Mouse (Mus musculus) neural tube, embryonic 15.5 days (tissue): Measurements from ENCODE around the gene Fbxo27. TPM values are rescaled to one million over a fixed set of nuclear protein-coding genes. Genes with fewer than 3 reads are reported as not detected.
"Not testable (repeated sequence)": the region's sequence is repeated elsewhere in the genome, so short reads cannot be mapped to it uniquely, and the experiment has no call there.

Experiments
- ATAC-seq: fragments of 200-750 bp; cut with Nextera tagmentation; 2 replicates; pipeline ENCODE4 v1.8.0; 2017; ENCODE audit warnings: mild to moderate bottlenecking, moderate TSS enrichment, moderate library complexity; ENCODE audit not compliant: low FRiP score
- H3K27ac ChIP-seq: fragments of 300-500 bp; sonication (generic); replicated peaks from 2 replicates; pipeline ENCODE4 v1.5.1; 2015; ENCODE audit warnings: mild to moderate bottlenecking, inconsistent platforms
- H3K27me3 ChIP-seq: fragments of 300-500 bp; sonication (generic); replicated peaks from 2 replicates; pipeline ENCODE4 v1.6.1; 2015; ENCODE audit warnings: inconsistent platforms
- H3K36me3 ChIP-seq: fragments of 300-500 bp; sonication (generic); 2 replicates; pipeline ENCODE4 v1.6.1; 2015; ENCODE audit warnings: inconsistent platforms
- H3K4me1 ChIP-seq: fragments of 300-500 bp; sonication (generic); 2 replicates; pipeline ENCODE4 v1.6.1; 2015; ENCODE audit warnings: inconsistent platforms
- H3K4me2 ChIP-seq: fragments of 300-500 bp; sonication (generic); 2 replicates; pipeline ENCODE4 v1.6.1; 2015; ENCODE audit warnings: inconsistent platforms, mild to moderate bottlenecking, moderate library complexity
- H3K4me3 ChIP-seq: fragments of 300-500 bp; sonication (generic); replicated peaks from 2 replicates; pipeline ENCODE4 v1.5.1; 2015; ENCODE audit warnings: mild to moderate bottlenecking, inconsistent platforms
- H3K9ac ChIP-seq: fragments of 300-500 bp; sonication (generic); replicated peaks from 2 replicates; pipeline ENCODE4 v1.6.1; 2015; ENCODE audit warnings: mild to moderate bottlenecking, inconsistent platforms
- H3K9me3 ChIP-seq: fragments of 300-500 bp; sonication (generic); replicated peaks from 2 replicates; pipeline ENCODE4 v1.6.1; 2016; ENCODE audit warnings: inconsistent platforms
- WGBS: fragments of 180-500 bp; shearing (Covaris S2); methylation state at CpG from one replicate; pipeline ENCODE4 v1.1.7; 2015; ENCODE audit warnings: mixed read lengths; 5-methylcytosine and 5-hydroxymethylcytosine counted together
- polyA plus RNA-seq: library from polyadenylated mRNA; unstranded; fragments of >200 nt; fragmentation: Nextera tagmentation; extraction: Ambion mirVana; gene quantifications from 2 replicates; pipeline ENCODE4 v1.2.1, GENCODE M21; 2015

The Fbxo27 gene
- polyA plus RNA-seq, result 10.2 and 10.5 TPM in 2 replicates

DNA sequence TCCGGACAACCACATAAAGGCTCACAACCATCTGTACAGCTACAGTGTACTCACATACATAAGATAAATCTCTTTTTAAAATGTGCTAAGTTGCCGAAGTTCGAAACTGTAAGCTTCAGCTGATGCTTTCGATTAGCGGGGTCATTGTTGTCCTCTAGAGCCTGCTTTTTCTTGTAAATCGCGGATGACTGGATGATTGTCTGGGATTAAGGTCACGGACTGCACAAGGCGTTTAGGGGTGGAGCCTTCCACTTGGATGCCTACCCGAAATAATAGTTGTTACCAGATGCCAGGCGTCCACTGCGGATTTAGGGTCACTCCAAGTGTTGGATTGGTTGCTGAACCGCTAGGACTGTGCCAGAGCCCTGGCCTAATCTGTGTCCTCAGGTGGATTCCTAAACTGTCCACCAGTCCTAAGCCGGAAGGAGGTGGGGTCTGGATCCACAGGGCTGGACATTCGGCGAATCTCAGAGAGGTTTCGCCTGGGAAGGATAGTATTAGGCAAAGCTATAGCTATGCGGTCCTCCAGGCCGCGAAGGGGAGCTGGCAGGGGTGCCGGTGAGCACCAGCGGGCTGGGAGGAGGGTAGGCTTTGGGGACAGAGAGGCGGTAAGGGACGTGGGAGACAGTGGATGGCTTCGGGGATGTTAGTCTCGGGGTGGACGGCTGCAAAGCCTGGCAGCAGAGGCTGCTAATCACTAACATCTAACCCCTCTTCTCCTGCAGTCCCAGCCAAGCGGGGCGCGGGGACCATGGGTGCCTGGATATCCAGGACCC lies at the start of gene Fbxo27:
Gene Fbxo27, plus strand, starts transcription at position 305 of the 776 bp plus-strand sequence.
- Histone ChIP-seq H3K9ac (peak within 1 kb of the TSS; percentile 72), H3K4me2 (peak within 1 kb of the TSS; percentile 94), H3K4me1 (peaks cover 22% of the 10 kb centered on the region), H3K27me3 (no peaks in the 10 kb centered on the region; the same call in 1 of the 2 replicates), H3K9me3 (no peaks in the 10 kb centered on the region), H3K27ac (peak within 1 kb of the TSS; percentile 62), H3K36me3 (no peaks in the 10 kb centered on the region), H3K4me3 (peak within 1 kb of the TSS; percentile 62)
- ATAC-seq, result peak; percentile 81
- 25% methylated on average over 30 of the region's 30 CpGs for WGBS

DNA sequence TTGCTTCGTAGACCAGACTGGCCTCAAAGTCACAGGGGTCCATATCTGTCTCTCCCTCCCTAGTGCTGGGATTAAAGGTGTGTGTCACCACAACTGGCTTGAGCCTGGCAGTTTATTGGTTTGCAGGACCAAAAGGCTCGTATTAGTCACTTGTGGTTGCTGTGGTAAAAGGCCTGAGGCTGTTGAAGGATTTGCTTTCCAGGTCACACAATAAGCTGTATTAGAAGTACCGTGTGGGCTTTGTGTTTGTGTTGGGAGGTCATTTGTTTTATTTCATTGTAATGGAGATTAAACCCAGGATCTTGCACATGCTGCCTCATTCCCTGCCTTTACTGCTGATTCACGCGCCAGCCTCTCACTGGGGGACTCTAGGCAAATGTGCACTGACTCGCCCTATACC lies 47.3 kb upstream of the Fbxo27 start:
- ATAC-seq, result no peak
- no peaks in the 10 kb centered on the region for H3K4me1 ChIP-seq
- no peak overlapping the region for H3K4me3 ChIP-seq
- H3K9ac ChIP-seq, result no peak overlapping the region
- no peaks in the 10 kb centered on the region for H3K27me3 ChIP-seq
- H3K27ac ChIP-seq, result no peak overlapping the region
- H3K36me3 ChIP-seq, result no peaks in the 10 kb centered on the region
- WGBS, result 41% methylated on average over 6 of the region's 6 CpGs
- H3K4me2 ChIP-seq, result no peak overlapping the region
- H3K9me3 ChIP-seq, result no peaks in the 10 kb centered on the region

DNA sequence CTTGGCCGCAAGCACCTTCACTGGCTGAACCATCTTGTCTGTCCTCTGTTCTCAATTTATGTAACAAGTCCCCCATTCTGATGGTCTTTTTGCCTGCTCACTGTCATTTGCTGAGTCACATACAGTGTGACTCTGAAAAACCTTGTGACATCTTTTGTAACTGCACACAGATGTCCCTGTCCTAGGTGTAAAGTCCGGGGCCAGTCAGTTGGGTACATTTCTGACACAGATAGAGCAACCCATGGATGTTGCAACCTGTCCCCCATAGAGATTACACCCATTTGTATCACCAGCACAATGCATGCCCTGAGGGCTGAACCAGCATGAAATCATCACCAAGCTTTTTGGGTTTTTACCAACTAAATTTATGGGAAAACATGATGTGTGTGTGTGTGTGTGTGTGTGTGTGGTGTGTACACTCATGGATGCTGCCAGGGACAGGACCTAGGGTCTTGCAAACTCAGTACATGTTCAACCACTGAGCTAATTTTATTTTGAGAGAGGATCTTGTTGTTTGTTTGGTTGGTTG lies 46.6 kb upstream of the Fbxo27 start:
- no peaks in the 10 kb centered on the region for H3K4me1 ChIP-seq
- 87% methylated on average over 2 of the region's 2 CpGs for WGBS
- no peak for ATAC-seq
- no peaks in the 10 kb centered on the region for H3K9me3 ChIP-seq
- no peak overlapping the region for H3K27ac ChIP-seq
- no peaks in the 10 kb centered on the region for H3K36me3 ChIP-seq
- H3K4me3 ChIP-seq, result no peak overlapping the region
- H3K9ac ChIP-seq, result no peak overlapping the region
- no peak overlapping the region for H3K4me2 ChIP-seq
- no peaks in the 10 kb centered on the region for H3K27me3 ChIP-seq

DNA sequence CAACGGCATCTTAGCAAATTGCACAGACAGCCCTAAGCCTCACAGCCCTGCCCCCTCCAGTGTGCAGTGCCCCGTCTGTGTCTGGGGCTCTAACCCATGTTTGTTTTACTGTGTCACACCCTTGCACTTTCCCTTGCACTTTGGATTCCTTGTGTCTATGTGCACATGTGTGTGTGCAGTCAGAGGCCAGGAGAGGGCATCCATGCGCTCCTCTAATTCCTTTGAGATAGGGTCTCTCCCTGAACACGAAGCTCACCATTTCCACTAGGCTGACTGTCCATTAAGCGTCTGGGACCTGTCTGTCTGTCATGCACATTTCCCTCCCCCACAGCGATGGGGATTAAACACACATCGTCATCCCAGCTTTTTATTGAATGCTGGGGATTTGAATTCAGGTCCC lies 45.6 kb upstream of the Fbxo27 start:
- no peaks in the 10 kb centered on the region for H3K36me3 ChIP-seq
- H3K27ac ChIP-seq, result no peak overlapping the region
- H3K4me3 ChIP-seq, result no peak overlapping the region
- no peak for ATAC-seq
- H3K4me1 ChIP-seq, result no peaks in the 10 kb centered on the region
- no peak overlapping the region for H3K9ac ChIP-seq
- H3K9me3 ChIP-seq, result no peaks in the 10 kb centered on the region
- WGBS, result 56% methylated on average over 7 of the region's 7 CpGs
- H3K4me2 ChIP-seq, result no peak overlapping the region
- no peaks in the 10 kb centered on the region for H3K27me3 ChIP-seq

DNA sequence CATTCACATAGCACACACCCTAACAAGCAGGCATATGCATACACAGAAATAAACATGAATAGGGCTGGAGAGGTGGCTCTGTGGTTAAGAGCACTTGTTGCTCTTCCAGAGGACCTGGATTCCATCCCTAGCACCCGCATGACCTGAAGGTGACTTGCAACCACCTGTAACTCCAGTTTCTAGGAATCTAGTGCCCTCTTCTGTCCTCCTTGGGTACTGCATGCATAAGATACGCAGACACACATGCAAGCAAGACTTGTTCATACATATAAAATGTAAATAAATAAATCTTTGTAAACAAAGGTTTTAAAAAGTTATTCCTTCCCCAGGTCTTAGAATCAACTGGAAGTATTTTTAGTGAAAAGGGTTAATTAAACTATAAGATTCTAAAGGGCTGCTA lies 41.5 kb upstream of the Fbxo27 start:
- no peak overlapping the region for H3K4me2 ChIP-seq
- H3K27ac ChIP-seq, result no peak overlapping the region
- no peaks in the 10 kb centered on the region for H3K9me3 ChIP-seq
- H3K27me3 ChIP-seq, result no peaks in the 10 kb centered on the region
- no peaks in the 10 kb centered on the region for H3K36me3 ChIP-seq
- H3K9ac ChIP-seq, result no peak overlapping the region
- no peak overlapping the region for H3K4me3 ChIP-seq
- H3K4me1 ChIP-seq, result no peaks in the 10 kb centered on the region
- no peak for ATAC-seq
- 96% methylated on average over 2 of the region's 2 CpGs for WGBS

DNA sequence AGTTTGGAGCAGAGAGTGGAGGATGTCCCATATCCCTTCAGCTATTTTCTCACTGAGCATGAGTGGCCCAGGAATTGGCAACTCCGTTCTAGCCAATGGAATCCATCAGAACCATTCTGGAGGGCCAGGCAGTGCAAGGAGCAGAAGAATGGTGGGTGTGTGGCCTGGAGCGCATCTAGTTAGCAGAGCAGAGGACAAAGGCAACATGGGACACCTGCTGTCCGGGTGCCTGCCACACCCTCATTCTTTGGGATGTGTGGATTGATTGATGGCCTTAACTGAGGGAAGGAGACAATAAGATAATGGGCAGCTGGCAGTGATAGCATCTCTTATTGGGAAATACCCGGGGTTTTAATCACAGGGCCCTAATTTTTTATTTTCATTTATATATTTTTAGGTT lies 36.2 kb upstream of the Fbxo27 start:
- Histone ChIP-seq H3K4me3 (no peak overlapping the region), H3K27ac (no peak overlapping the region), H3K4me2 (no peak overlapping the region), H3K9me3 (no peaks in the 10 kb centered on the region), H3K9ac (no peak overlapping the region), H3K27me3 (no peaks in the 10 kb centered on the region), H3K36me3 (no peaks in the 10 kb centered on the region), H3K4me1 (no peaks in the 10 kb centered on the region)
- 51% methylated on average over 4 of the region's 4 CpGs for WGBS
- no peak for ATAC-seq

DNA sequence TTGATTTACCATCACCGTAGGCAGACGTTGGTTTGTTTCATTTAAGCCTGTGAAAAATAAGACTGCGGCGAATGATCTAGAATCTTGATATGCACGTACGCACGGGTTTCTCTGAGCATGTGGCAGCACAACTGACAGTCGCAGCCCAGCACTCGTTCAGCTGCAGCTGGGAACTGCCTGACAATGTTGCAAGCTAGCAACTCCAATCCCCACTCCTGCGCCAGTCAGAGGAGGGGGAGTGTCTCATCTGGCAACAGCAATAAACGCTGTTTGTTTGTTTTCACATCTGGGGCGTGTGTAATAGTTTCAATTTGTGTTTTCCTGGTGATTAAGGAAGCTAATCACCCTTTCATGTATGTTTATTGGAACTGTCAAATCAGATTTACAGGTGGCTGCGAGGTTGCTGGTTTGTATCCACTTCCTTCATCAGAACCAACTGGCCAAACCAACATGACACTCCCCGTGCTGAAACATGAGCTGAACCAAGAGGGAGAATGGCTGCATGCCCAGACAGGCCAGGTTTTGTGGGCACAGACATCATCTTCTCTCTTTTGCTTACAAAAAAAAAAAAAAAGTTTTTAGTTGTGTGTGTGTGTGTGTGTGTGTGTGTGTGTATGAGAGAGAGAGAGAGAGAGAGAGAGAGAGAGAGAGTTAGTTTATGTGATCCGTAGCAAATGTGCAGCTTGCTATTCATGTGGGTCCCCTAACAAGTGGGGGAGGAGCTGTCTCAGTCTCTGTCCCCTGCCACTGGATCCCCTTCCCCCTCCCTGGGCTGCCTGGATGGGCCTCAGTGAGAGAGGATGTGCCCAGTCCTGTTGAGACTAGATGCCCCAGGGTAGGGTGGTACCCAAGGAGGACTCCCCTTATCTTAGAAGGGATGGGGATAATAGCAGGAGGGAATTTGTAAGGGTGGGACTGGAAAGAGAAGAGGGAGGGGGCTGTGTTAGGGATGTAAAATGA lies 26.7 kb upstream of the Fbxo27 start:
- ATAC-seq, result peak; percentile 84
- Histone ChIP-seq H3K27ac (peak overlapping the region; percentile 75), H3K4me2 (peak overlapping the region; percentile 42), H3K4me3 (0 out of 2 replicates have a peak overlapping the region, but pooled peaks have one; percentile 13), H3K4me1 (peaks cover 11% of the 10 kb centered on the region), H3K27me3 (no peaks in the 10 kb centered on the region), H3K36me3 (no peaks in the 10 kb centered on the region), H3K9ac (no peak overlapping the region), H3K9me3 (no peaks in the 10 kb centered on the region)
- WGBS, result 23% methylated on average over 15 of the region's 15 CpGs

DNA sequence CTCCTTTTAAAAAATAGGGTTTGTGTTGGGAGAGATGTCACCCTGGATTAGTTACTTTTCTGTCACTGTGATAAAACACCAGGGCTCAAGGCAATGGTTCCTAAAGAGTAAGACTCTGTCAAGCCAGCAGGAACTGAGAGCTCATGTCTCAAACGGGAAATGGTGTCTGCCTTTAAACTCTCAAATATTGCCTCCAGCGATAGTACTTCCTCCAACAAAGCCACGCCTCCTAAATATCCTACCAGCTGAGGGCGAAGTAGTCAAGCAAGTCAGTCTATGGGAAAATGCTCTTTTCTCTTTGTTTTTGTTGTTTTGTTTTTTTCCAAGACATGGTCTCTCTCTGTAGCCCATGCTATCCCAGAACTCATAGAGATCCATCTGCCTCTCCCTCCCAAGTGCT lies 21.5 kb upstream of the Fbxo27 start:
- peaks cover 2% of the 10 kb centered on the region for H3K4me1 ChIP-seq
- no peak overlapping the region for H3K4me3 ChIP-seq
- H3K36me3 ChIP-seq, result no peaks in the 10 kb centered on the region
- no peak overlapping the region for H3K9ac ChIP-seq
- H3K9me3 ChIP-seq, result no peaks in the 10 kb centered on the region
- ATAC-seq, result no peak
- H3K27me3 ChIP-seq, result no peaks in the 10 kb centered on the region
- H3K4me2 ChIP-seq, result no peak overlapping the region
- no peak overlapping the region for H3K27ac ChIP-seq
- WGBS, result 75% methylated on average over 4 of the region's 4 CpGs

DNA sequence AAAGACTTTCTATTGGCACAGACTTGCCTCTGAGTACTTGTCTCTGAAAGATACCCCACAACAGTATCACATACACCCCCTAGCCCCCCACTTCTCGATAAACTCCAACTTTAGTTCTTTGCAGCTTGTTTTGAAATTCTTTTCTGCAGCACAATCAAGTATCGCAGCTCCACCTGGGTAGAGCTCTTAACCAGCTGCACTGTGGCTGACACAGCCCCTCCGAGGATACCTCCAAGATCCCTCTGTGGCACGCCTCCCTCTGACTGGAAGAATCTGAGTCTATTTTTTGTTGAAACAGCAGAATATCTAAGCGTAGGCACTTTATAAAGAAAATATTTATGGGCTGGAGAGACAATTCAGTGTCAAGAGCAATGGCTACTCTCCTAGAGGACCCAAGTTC lies 20.4 kb upstream of the Fbxo27 start:
- H3K4me1 ChIP-seq, result no peaks in the 10 kb centered on the region
- H3K4me2 ChIP-seq, result no peak overlapping the region
- no peak for ATAC-seq
- H3K9ac ChIP-seq, result no peak overlapping the region
- 90% methylated on average over 5 of the region's 5 CpGs for WGBS
- no peaks in the 10 kb centered on the region for H3K9me3 ChIP-seq
- no peak overlapping the region for H3K4me3 ChIP-seq
- no peaks in the 10 kb centered on the region for H3K36me3 ChIP-seq
- no peaks in the 10 kb centered on the region for H3K27me3 ChIP-seq
- H3K27ac ChIP-seq, result no peak overlapping the region

DNA sequence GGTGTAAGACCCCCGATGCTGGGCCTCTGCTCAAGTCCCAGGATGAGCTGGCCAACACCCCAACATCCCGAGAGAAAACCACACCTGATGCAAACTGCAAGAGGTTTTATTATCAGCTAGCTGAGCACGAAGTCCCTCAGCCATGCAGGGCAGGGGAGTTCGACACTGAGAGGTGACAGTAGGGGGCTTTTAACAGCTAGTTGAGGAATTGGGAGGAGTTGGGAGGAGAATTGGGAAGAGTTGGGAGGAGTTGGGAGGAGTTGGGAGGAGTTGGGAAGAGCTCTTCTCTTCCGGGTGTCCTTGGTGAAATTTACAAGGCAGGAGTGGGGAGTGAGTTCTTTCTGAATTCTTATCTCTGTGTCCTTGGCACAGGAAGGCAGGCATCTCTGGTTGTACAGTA lies 19.9 kb upstream of the Fbxo27 start:
- H3K4me3 ChIP-seq, H3K9me3 ChIP-seq, H3K27ac ChIP-seq, H3K36me3 ChIP-seq, ATAC-seq, H3K27me3 ChIP-seq, H3K9ac ChIP-seq, H3K4me2 ChIP-seq, H3K4me1 ChIP-seq: not testable (repeated sequence)
- 65% methylated on average over 5 of the region's 5 CpGs for WGBS

DNA sequence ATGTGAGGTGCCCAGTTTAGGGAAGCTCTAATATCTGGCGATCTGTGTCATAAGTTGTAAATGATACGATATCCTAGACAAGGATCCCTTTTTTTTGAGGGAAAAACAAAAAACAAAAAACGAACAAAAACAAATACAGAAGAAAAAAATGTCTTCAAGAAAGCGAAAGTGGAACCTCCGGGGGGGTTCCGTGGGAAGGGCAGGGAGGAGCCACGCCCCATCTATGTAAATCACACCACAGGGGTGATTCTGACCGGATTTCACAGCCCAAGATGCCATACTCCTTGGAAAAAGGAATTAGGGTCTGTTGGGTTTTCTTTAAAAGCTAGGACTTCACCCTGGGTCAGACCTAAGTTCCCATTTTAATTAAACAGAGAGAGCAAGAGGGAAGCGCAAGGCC lies 17.7 kb upstream of the Fbxo27 start:
- Histone ChIP-seq H3K27me3 (no peaks in the 10 kb centered on the region), H3K4me2 (no peak overlapping the region), H3K4me3 (no peak overlapping the region), H3K9me3 (no peaks in the 10 kb centered on the region), H3K9ac (no peak overlapping the region), H3K36me3 (no peaks in the 10 kb centered on the region), H3K4me1 (no peaks in the 10 kb centered on the region), H3K27ac (no peak overlapping the region)
- no peak for ATAC-seq
- 81% methylated on average over 9 of the region's 9 CpGs for WGBS
